Mouse (Mus musculus) right cerebral cortex, postnatal 14 days (tissue): Measurements from ENCODE around the gene Pold3.

ENCODE experiments used
- DNase-seq: peaks from one replicate; pipeline ENCODE4 v3.0.0; 2022

Pold3 gene

DNA sequence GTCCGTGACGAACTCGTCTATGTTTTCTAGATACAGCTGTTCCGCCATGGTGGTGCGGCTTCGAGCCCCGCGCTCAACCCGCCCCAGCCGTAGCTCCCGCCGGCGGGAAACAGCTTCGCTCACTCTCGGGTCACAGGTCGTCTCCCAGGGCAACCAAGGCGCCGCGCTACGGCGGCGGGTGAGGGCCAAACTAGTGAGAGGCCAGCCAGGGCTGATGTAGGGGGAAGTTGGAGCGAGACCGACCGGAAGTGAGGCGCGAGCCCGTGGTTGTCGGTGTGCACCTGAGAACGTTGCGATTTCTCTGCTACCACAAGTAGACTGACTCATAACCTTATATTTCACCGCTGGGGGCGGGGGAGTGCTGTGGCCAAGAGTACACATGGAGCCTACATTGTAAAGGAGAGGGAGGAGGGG is at the start of gene Pold3:
Gene Pold3, minus strand, starts transcription at position 190 of the 414 bp plus-strand sequence.
- DNase-seq, result peak; percentile 99

DNA sequence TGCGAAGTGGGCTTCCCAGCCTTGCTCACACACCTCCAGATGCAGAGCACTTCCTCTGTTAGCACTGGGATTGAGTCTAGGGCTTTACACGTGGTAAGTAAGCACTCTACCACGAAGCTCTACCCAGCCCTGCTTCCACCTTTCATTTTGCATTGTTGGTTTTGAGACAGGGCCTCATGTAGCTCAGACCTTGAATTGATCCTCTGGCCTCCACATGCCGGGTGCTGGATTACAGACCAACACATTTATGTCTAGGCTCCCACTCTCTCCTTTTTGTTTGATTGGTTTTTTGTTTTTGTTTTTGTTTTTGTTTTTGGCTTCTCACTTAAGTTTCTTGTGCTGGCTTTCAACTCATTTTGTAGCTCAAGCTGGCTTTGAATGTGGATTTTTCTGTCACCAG is 49.4 kb upstream of the Pold3 start:
- no peak for DNase-seq

DNA sequence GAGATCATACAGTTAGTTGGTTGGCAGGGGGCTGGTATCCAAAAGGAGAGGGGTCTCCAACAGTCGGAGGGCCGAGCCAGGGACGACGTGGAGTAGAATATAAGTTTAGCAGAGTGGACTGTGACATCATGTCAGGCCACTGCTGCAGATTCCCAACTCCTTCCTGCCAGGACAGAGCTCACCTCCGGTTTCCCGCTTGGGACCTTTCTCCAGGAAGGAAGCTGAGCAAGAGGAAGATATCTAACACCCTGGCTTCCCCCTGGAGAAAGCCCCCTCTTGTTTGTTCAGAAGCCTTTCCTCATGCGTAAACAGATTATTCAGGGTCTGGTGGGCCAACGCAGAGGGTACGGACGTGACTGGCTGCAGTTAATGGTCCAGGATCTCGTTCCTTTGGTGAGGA is 47.3 kb upstream of the Pold3 start:
- no peak for DNase-seq

DNA sequence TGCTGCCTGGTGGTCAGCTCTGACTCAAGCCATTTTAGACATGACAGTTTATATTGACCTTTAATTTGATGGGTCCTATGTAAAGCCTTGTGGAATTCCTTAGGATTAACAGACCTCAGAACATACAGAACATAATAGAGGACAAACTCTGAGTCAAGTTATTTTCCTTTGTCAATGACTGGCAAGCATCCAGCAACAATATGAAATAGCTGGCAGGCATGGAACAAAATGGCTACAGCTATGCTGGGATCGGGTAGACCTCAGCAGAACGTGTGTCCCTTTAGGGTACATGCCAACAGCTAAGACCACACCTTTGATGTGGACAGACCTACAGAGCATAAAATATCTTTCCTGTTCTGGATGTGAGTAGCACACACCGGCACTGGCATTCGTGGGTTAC is 42.1 kb upstream of the Pold3 start:
- DNase-seq, result no peak

DNA sequence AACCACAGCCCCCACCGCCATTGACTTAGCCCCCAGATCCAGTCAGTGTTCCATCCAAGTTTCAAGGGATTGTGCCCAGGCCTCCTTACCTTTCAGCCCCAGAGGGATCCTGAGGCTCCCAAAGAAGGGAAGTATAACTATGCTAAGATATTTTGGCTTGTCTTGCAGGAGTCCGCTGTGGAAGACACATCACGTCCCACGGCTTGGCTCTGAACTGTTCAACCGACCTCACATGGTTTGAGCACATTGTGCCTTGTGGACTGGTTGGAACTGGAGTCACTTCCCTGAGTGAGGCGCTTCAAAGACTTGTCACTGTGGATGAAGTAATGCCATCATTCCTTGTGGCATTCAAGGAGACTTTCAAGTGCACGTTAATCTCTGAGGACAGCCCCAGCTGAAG is 38.6 kb upstream of the Pold3 start:
- DNase-seq, result no peak

DNA sequence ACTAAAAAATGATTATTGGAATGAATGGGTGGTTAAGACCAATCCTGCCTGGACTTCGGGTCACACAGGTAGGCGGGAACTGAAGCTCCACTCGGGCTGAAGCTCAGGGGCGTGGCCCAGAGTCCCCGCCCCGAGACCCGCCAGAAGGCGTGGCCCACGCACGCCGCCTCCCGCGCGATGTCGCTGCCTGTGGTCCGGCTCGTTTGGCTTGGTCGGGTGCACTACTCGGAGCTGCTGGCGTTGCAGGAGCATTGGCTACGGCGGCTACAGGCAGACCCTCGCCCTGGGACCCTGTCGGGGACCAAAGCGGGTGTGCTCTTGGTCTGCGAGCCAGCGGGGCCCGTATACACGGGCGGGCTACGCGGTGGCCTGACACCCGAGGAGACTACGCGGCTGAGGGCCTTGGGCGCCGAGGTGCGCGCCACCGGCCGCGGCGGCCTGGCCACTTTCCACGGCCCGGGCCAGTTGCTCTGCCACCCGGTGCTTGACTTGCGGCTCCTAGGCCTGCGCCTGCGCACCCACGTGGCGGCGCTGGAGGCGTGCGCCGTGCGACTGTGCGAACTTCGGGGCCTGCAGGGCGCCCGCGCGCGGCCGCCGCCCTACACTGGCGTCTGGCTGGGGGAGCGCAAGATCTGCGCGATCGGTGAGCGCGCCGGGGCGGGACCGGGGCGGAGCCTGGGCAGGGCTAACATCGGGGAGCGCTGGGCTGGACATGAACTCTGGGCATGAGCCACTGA is 37.9 kb upstream of the Pold3 start, which contains the start of gene Lipt2:
Gene Lipt2, plus strand, starts transcription at position 173 of the 737 bp plus-strand sequence.
- DNase-seq, result peak; percentile 85

DNA sequence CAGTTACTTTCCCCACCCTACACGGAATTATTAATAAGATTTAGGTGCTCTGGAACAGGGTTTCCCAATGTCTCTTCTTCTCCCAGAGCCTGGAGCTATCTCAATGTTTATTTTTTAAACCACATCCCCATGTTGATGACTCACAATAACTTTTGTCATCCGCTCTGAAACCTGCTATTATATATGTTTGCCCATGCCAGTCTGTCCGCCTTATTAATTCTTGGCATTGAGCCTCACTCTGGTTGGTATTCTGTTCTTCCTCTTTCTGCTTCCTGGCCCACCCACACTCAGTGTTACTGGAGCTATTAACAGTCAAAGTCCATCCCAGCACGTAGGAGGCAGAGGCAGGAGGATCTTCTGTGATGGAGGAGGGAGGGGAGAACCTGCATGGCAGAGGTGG is 36.3 kb upstream of the Pold3 start:
- no peak for DNase-seq

DNA sequence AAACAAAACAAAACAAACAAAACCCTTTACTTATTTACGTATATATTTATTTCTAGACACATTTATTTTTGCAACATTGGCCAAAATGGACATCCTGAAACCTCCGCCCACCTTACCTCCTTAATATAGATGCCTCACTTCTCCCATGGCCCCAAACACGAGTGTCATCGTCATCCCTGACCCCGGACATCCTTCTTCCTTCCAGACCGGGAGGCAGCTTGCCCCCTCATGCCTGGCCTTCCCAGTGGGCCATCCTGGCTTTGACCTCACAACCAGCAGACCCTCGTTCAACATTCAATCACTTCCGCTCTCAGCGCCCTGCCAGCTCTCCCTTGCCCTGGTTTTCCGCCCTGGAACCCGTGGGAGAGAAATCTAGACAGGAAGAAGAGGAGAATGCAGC is 29.3 kb upstream of the Pold3 start:
- DNase-seq, result no peak

DNA sequence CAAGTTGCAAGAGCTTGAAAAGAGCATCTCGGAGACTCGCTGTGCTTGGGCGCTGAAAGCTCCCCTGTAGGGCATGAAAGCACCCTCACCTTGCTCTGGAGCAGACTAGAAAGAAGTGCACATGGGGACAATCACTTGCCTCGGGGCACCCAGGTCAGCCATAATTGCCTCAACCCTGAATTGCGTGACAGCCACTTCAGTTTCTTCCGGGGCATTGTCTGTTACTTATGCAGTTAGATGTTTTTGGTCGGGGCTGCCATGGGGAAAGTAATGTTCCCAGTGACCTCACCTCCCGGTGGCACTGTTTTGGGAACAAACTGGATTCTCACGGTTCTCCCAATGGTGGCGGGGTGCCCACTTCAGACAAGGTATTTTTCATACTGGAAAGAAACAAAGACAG is 28.7 kb upstream of the Pold3 start:
- no peak for DNase-seq

DNA sequence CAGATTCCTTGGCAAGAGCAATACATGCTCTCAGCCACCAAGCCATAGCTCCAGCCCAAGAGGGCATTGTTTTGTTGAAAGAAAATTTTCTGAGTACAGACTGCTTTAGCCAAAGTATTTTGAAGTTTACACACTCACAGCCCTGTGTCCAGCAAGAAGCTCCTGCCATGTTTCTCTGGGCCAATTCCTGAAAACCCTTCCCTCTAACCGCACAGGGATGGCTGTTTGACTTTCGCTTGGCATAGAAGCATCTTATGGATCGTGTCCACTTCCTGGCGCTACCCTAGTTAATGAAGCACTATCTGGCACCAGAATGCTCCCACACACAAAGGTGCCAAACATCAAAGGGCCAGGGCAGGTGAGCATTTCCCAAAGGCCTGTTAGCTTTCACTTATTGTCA is 27.2 kb upstream of the Pold3 start:
- DNase-seq, result no peak

DNA sequence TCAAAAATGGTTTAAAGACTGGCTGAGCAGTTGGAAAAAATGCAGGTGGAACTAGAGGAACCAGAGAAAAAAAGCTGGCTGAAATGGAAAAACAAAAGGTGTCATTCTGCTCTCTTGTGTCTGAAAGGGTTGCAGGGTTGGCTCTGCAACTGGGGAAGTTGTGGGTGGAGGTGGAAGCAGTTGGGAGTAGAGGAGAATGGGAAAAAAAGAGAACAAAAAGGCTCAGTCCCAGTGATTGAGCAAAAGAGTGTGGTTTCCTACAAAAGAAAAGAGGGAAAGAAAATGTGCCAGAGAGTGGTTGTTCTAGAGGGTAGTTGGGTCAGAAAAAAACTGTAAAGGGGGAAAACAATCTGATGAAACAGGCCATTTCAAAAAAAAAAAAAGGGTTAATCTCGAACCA is 19.2 kb upstream of the Pold3 start:
- no peak for DNase-seq

DNA sequence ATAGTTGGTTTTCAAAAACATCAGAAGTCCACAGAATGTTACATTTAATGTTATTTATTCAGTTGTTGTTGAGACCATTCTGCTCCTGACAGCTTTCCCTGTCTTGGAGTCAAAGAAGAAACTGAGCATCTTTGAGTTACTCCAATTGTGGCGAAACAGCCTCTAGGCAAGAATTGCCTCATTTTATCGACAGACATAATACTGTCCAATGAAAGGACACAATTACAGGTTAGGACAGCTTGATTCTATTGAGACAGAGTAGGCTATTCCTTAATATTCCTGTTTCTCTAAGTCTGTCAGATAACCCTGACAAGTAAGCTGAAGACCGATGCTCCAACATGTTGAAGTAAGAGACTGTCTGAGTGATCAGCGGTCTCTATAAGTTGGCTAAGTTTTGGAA is 16.7 kb upstream of the Pold3 start:
- DNase-seq, result no peak

DNA sequence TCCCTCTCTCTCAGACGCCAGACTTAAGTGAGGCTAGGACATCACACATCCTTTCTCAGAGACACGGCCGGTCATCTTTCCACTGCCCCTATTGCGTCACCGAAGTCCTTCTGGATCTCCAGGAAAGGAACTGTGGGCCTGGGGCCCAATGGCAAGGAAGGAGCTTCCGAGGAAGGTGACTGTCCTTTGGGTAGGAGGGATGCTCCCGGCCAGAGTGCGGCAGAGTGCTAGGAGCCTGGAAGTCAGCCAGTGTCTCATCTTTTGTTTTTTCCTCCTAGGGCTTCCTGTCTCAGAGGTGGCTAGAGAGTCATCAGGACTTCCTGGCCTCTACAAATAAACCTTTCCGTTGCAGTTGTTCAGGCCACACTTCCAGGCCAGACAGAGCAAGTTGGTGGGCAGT is 15.7 kb upstream of the Pold3 start:
- DNase-seq, result no peak

DNA sequence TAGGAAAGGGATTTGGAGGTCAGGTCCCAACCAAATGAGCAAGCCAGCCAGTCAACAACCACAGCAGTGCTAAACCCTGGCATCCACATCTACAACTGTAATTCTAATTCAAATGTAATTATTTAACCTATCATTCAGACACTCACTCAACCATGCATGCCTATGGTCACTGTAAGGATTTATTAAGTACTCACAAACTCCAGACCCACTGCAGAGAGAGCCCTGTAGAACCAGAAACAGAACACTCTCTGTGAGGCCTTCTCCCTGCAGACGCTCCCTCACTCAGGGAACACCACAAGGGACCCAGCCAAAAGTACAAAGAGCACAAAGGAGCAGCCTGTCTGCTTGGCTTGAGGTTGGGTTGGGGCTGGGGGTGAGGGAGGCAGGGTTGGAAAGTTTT is 11.0 kb upstream of the Pold3 start:
- no peak for DNase-seq

DNA sequence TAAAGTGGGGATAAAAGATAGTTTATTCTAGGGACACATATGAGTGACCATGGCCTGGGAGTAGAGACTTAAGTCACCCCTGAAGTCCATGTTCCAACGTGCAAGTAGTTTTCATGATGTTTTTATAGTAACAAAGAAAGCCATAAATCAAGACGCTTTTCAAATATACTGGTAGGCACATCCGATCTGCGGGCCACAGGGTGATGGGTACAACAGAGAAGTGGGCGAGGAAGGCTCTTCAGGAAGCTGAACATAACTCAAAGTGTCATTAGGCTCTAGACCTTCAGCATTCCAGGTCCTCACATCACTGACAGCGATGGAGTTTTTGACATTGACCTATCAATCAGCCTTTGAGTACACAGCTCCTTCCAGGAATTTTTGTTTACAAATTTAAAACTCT is 9.2 kb upstream of the Pold3 start:
- no peak for DNase-seq

DNA sequence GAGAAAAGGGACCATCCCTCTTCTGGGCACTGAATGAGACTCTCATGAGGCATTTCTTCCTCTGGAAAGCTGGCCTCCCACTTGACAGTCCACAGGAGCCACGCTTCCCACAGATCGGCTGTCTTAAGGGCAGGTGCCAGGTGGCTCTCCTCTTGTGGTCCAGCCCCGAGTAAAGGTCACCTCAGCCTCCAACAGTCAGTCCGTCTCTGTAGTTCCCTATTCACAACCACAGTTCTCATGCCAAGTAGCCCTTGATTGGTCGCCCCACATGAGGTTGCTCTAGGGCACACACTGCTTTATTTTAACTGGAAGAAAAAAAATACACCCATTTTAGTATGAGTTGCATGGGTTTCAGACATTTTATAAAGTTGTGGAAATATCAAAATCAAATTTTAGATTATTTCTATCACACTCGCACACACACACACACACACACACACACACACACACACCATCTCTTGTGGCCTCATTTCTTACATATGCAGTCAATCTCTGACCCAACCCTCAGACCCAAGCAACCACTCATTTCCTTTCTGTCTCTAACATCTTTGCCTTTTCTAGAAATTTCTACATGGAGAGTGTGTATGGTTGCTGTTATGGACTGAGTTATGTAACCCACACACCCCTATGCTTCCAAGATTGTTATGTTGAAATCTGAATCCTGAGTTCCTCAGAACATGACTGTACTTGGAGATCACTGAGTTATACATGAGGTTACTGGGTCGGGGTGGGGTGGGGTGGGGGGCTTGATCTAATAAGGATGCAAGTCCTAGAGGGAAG is 7.1 kb upstream of the Pold3 start:
- no peak for DNase-seq

DNA sequence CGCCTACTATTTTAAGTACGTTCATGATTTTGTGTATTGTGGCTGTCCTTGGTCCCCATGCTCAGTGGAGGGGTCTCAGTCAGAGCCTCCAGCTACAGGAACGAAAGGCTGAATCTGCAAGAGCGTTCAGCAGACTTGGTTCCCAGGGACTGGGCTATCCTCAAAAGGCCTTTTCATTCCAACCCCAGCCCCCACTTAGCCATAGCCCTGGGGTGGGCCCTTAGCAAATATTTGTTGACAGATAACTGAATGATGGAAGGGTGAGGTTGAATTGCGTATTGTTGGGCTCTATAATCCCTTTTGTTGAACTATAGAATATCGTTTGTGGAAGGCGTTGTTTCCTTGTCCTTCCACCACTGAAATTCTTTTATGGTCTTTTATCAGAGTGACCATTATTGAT is 5.1 kb upstream of the Pold3 start:
- DNase-seq, result no peak

DNA sequence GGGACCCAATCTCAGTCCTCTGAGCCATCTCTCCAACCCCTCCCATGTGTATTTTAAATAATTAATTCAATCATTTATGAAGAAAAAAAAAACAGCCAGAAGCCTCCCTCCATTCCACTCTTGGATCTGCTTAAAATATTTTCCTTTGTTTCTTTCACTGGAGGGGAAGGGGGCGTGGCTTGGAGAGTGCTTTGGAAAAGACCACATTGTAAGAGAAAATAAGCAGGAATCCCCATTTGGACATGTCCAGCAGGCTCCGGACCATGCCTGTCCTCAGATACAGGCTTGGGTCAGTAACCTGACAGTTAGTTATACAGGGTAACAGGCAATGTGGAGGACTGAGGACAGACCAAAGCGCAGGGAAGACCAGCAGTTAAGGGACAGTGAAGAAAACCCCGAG is 3.8 kb upstream of the Pold3 start:
- no peak for DNase-seq

DNA sequence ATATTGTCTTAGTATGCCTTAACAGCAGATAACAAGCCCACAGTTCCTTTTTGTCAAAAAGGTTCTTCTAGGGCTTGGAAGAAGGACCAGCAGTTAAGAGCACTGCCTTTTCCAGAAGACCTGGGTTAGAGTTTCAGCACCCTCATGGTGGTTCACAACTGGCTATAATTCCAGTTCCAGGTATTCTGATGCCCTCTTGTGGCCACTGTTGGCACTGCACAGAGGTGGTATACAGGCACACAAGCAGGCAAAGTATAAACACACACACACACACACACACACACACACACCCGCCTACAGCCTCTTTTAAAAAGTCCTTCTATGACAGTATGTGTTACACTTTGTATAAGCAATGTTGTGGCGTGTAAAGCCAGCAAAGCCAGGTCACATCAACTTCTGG is 2.8 kb upstream of the Pold3 start:
- peak; percentile 26 for DNase-seq

DNA sequence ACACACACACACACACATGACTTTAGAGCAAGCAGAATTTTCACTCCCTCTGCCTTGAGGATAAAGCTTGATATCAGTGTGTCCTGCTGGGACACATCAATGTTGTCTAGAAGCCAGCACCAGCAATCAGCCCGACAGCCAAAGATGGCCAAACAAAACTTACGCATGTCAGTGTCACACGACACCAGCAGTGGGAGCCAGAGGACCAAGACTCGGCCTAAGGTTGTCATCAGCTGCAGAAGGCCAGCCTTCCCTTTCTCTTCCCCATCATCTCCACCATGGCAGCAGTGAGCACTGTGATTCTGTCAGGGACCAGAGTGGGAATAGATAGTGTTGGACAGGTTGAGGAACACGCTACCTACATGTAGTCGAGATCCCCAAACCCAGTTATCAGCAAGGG is 2.1 kb upstream of the Pold3 start:
- peak; percentile 31 for DNase-seq

DNA sequence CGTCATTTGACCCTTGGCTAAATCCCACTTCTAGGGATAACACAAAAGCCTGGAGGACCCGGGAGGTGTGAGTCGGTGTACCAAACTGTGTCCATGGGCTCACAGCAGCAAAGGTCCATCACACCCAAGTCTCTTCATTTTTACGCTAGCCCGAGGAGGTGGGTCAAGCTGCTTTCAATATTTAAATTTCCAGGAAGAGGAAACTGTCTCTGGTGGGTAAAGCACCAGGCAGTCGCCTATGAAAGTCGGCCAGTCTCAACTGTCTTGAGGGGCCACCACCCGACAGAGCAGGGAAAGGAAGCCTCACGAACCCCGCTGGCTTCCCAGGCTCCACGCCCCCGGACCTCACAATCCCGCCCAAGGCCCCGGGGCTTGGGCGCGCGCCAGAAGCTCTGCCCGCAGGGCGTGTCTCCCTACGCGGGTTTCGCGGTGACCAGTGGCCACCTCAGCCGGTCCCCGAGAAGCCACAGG is 539 bp downstream of the Pold3 start:
- peak; percentile 60 for DNase-seq

DNA sequence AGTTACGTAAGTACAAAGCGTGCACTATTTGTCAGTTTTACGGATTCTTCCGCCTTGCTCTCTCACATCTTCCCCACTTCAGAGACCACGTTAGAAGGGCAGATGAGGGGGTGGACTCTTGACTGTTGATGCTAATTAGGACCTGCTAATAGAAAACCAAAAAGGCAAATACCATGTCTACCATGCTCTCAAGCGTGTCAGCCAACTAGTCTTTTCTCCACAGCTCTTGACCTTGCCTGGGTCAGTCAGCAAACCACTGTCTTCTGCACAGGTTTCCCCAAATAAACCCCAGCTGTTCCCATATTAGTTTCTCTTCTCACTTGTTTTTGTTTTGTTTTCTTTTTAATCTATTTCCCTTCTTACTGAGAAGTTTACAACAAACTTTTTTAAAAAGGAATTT is 7.1 kb downstream of the Pold3 start:
- no peak for DNase-seq

DNA sequence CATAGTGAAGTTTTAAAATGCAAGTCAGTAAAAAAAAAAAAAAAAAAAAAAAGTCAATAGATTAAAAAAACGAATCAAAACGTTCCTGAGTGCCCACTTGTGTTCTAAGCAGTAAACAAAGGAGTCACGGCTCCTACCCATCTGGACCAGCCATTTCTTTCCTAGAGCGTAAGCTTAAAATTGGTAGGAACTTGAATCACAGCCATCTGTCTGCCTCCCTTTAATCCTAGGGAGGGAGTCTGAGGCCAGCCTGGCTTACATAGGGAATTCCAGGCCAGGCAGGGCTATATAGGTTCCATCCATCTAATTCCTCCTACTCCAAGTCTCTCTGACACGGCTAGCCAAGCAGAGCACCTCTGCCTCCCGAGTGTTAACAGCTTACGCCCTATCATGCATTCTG is 7.5 kb downstream of the Pold3 start:
- DNase-seq, result no peak

DNA sequence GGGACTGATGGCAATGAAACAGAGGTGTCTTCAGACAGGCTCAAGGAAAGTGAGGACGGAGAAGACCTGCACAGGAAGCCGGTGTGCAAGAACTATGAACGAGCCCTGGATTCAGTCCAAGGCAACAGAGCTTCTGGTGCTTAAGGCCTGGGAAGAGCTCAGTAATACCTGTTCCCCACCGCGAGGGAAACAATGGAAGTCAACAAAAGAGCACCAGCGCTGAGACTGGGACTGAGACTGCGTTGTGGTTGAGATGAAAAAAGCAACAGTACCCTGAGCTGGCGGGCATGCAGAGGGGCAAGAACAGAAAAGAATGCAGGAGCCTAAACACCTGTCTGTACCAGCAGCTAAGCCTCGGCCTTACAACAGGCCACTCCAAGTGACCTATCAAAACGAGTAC is 9.9 kb downstream of the Pold3 start:
- no peak for DNase-seq

DNA sequence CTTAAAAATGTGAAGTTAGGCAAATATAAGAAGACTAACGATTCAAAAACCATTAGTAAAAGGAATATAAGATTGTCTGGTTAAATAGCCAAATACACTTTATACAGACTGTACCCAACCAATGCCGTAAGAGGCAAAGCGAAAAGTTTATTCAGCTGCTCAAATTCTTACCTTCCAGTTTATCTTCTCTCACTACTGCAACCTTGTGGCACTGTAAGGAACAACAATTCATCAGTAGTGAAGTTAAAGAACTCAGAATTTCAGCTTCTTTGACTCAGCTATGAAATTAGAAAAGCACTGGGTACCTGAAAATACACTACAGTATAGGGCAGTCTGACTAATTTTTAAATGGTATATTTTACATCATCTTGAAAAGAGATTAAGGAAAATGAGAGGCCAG is 13.0 kb downstream of the Pold3 start:
- DNase-seq, result no peak
